Mouse (Mus musculus) neural tube, embryonic 14.5 days (tissue): ENCODE measurements around the gene Kif1bp. TPM values are rescaled to one million over a fixed set of nuclear protein-coding genes. Genes with fewer than 3 reads are reported as not detected.
A peak's percentile ranks its signal among the peaks of the same experiment; 100 is the strongest.

ENCODE experiments used
- ATAC-seq: fragments of 200-750 bp; cut with Nextera tagmentation; 2 replicates; pipeline ENCODE4 v1.8.0; 2017; ENCODE audit warnings: low read depth, mild to moderate bottlenecking, moderate TSS enrichment, moderate library complexity
- H3K27ac ChIP-seq: fragments of 300-500 bp; sonication (generic); 2 replicates; pipeline ENCODE4 v1.5.1; 2014; ENCODE audit warnings: low read depth, mild to moderate bottlenecking, control low read depth, low read length, moderate library complexity, mixed read lengths
- H3K27me3 ChIP-seq: fragments of 300-500 bp; sonication (generic); 2 replicates; pipeline ENCODE4 v1.6.1; 2014; ENCODE audit warnings: low read length; ENCODE audit not compliant: control insufficient read depth, insufficient read depth
- H3K36me3 ChIP-seq: fragments of 300-500 bp; sonication (generic); 2 replicates; pipeline ENCODE4 v1.6.1; 2014; ENCODE audit warnings: low read length, mixed read lengths; ENCODE audit not compliant: control insufficient read depth, insufficient read depth
- H3K4me1 ChIP-seq: fragments of 300-500 bp; sonication (generic); 2 replicates; pipeline ENCODE4 v1.6.1; 2014; ENCODE audit warnings: low read length; ENCODE audit not compliant: control insufficient read depth, insufficient read depth
- H3K4me2 ChIP-seq: fragments of 300-500 bp; sonication (generic); 2 replicates; pipeline ENCODE4 v1.6.1; 2014; ENCODE audit warnings: mild to moderate bottlenecking, low read depth, low read length, control low read depth
- H3K4me3 ChIP-seq: fragments of 300-500 bp; sonication (generic); 2 replicates; pipeline ENCODE4 v1.5.1; 2014; ENCODE audit warnings: low read depth, low read length, control low read depth, mixed read lengths
- H3K9ac ChIP-seq: fragments of 300-500 bp; sonication (generic); replicated peaks from 2 replicates; pipeline ENCODE4 v1.6.1; 2014; ENCODE audit warnings: low read depth, mild to moderate bottlenecking, control low read depth, low read length, mixed read lengths
- H3K9me3 ChIP-seq: fragments of 300-500 bp; sonication (generic); 2 replicates; pipeline ENCODE4 v1.6.1; 2016; ENCODE audit warnings: low read length; ENCODE audit not compliant: control insufficient read depth
- WGBS: fragments of 180-500 bp; shearing (Covaris S2); extraction: QIAGEN DNeasy Blood & Tissue Kit; methylation state at CpG from one replicate; pipeline ENCODE4 v1.1.7; 2014; 5-methylcytosine and 5-hydroxymethylcytosine counted together
- polyA plus RNA-seq: library from polyadenylated mRNA; unstranded; fragments of >200 nt; fragmentation: Nextera tagmentation; extraction: Ambion mirVana; gene quantifications from 2 replicates; pipeline ENCODE4 v1.2.1, GENCODE M21; 2014

Kif1bp gene
- polyA plus RNA-seq, 1 experiment from 2014 or later = 95.7 TPM

- Histone ChIP-seq H3K9ac (no peak overlapping the region), H3K9me3 (no peaks in the 10 kb centered on the region), H3K27ac (0 out of 2 replicates have a peak overlapping the region, but pooled peaks have one; percentile 23), H3K27me3 (no peaks in the 10 kb centered on the region), H3K4me3 (peak overlapping the region; percentile 13; the same call in 1 of the 2 replicates), H3K36me3 (no peaks in the 10 kb centered on the region), H3K4me1 (no peaks in the 10 kb centered on the region), H3K4me2 (peak overlapping the region; percentile 43)
- no peak for ATAC-seq
- 12% methylated on average over 11 of the region's 11 CpGs for WGBS
These were observed 69.8 kb downstream of the Kif1bp start for GRCm38 (mm10) chr10:62508459-62508858.

- H3K4me1 ChIP-seq = no peaks in the 10 kb centered on the region
- H3K4me3 ChIP-seq = peak overlapping the region; percentile 13; the same call in 1 of the 2 replicates
- H3K9ac ChIP-seq = no peak overlapping the region
- H3K9me3 ChIP-seq = no peaks in the 10 kb centered on the region
- no peak overlapping the region for H3K27ac ChIP-seq
- no peaks in the 10 kb centered on the region for H3K36me3 ChIP-seq
- ATAC-seq = no peak
- WGBS = 19% methylated on average over 18 of the region's 18 CpGs
- no peaks in the 10 kb centered on the region for H3K27me3 ChIP-seq
- peak overlapping the region; percentile 43; the same call in 1 of the 2 replicates for H3K4me2 ChIP-seq
These were observed 70.5 kb downstream of the Kif1bp start for GRCm38 (mm10) chr10:62507591-62508308.

GRCm38 (mm10) chr10:62507071-62507470 is 71.2 kb downstream of the Kif1bp start:
- Histone ChIP-seq H3K4me1 (no peaks in the 10 kb centered on the region), H3K9ac (no peak overlapping the region), H3K36me3 (no peaks in the 10 kb centered on the region), H3K9me3 (no peaks in the 10 kb centered on the region), H3K27me3 (no peaks in the 10 kb centered on the region), H3K27ac (no peak overlapping the region), H3K4me2 (no peak overlapping the region), H3K4me3 (no peak overlapping the region)
- ATAC-seq = no peak
- 89% methylated on average over 4 of the region's 4 CpGs for WGBS

DNA sequence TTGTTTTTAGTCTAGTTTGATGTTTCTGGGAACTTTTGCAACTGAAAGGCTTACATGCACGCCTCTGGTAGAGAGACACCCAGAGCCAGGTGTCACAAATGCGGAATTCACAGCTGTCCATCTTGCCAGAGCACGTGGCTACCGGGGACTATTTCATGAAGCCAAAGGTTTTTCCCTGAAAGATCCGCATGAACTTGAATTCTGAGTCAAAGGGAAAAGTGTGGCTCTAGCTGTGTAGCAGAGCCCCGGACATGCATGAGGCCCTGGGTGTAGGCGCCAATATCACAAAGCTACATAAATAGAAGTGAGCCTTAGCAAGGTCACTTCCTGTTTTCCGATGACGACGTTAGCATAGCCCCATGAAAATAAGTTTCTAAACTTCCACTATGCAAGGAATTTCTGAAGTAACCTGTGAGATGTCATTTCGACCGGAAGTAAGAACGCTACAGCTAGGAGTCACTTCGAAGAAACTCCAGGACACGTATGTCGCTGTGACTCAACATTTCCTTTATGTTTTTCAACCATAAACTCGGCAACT is 72.2 kb downstream of the Kif1bp start:
- Histone ChIP-seq H3K4me3 (no peak overlapping the region), H3K9ac (no peak overlapping the region), H3K9me3 (no peaks in the 10 kb centered on the region), H3K27ac (no peak overlapping the region), H3K4me1 (no peaks in the 10 kb centered on the region), H3K4me2 (no peak overlapping the region), H3K27me3 (no peaks in the 10 kb centered on the region), H3K36me3 (no peaks in the 10 kb centered on the region)
- no peak for ATAC-seq
- 87% methylated on average over 17 of the region's 17 CpGs for WGBS

DNA sequence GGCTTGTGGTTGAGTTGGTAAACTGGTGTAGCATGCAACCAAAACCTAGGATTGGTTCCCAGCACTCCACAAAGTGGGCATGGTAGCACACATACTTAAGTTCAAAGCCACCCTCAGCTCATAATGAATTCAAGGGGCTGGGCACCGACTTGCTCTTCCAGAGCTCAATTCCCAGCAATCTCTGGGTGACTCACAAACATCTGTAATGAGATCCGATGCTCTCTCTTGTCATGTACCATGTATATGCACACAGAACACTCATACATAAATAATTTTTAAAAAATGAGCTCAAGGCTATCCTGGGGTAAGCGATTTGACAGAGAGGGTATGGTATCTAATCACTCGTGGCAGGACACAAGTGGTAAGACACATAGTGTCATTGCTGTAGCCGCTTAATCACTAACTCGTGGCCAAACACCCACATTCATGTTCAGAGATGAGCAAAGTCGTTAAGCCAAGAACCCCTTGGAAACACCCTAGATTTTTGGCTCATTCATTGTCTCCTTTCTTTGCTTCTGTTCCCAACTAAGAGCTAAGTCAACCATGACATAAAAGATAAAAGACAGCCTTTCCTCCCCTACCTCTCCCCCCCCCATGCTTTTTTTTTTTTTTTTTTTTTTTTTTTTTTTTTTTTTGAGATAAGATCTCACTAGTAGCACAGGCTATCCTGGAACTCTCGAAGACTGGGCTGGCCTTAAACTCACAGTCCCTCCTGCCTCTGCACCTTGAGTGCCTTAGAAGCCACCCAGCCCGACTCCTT is 72.9 kb downstream of the Kif1bp start:
- H3K27me3 ChIP-seq = no peaks in the 10 kb centered on the region
- no peaks in the 10 kb centered on the region for H3K4me1 ChIP-seq
- WGBS = 85% methylated on average over 9 of the region's 9 CpGs
- H3K4me2 ChIP-seq = no peak overlapping the region
- no peak overlapping the region for H3K27ac ChIP-seq
- H3K4me3 ChIP-seq = no peak overlapping the region
- no peak for ATAC-seq
- H3K36me3 ChIP-seq = no peaks in the 10 kb centered on the region
- H3K9me3 ChIP-seq = no peaks in the 10 kb centered on the region
- no peak overlapping the region for H3K9ac ChIP-seq

- H3K4me1 ChIP-seq = no peaks in the 10 kb centered on the region
These were observed 74.2 kb downstream of the Kif1bp start for GRCm38 (mm10) chr10:62503836-62504628.

DNA sequence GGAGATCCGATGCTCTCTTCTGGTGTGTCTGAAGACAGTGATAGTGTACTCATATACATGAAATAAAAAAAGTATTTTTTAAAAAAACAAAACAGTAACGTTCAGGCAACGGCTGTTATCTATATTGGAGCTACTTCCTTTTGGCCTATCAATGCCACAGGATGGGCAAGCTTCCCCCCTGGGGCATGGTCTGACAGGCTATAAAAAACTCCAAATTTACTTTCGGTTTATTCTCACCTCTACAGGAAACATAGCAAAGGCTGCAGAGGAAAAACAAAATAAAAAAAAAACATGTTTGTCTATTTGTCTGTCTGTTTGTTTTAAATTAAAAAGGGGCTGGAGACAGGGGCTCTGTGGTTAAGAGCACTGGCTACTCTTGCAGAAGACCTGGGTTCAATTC is 74.9 kb downstream of the Kif1bp start:
- Histone ChIP-seq H3K4me1 (no peaks in the 10 kb centered on the region), H3K27ac (no peak overlapping the region), H3K36me3 (no peaks in the 10 kb centered on the region), H3K9me3 (no peaks in the 10 kb centered on the region), H3K9ac (no peak overlapping the region), H3K4me2 (no peak overlapping the region), H3K4me3 (no peak overlapping the region), H3K27me3 (no peaks in the 10 kb centered on the region)
- no peak for ATAC-seq
- 86% methylated on average over 4 of the region's 4 CpGs for whole genome bisulfite sequencing

More at GRCm38 (mm10) chr10:62503836-62504628, 74.2 kb downstream of the Kif1bp start:
- no peak overlapping the region for H3K9ac ChIP-seq
- no peak overlapping the region for H3K4me3 ChIP-seq
- no peak overlapping the region for H3K27ac ChIP-seq
- H3K27me3 ChIP-seq = no peaks in the 10 kb centered on the region
- no peak for ATAC-seq
- no peaks in the 10 kb centered on the region for H3K36me3 ChIP-seq
- H3K4me2 ChIP-seq = no peak overlapping the region
- WGBS = 64% methylated on average over 12 of the region's 12 CpGs
- H3K9me3 ChIP-seq = no peaks in the 10 kb centered on the region

DNA sequence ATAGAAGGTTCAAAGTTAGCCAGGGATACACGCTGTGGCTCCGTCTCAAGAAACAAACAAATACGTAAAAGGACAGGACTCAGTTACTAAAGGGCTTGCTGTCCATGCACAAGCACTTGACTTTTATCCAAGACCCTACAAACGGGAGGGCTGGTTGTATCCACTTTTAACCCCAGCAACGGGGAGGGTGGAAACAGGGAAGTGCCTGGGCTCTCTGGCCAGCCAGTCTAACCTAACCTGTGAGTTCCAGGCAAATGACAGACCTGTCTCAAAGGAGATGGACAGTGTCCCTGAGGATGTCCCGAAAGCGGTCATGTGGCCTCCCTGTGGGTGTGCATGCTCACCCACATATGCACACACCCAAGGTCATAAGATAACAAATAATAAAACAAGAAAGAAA is 76.3 kb downstream of the Kif1bp start:
- 83% methylated on average over 7 of the region's 7 CpGs for WGBS
- Histone ChIP-seq H3K27ac (no peak overlapping the region), H3K9me3 (no peaks in the 10 kb centered on the region), H3K4me1 (no peaks in the 10 kb centered on the region), H3K4me2 (no peak overlapping the region), H3K27me3 (no peaks in the 10 kb centered on the region), H3K9ac (no peak overlapping the region), H3K36me3 (no peaks in the 10 kb centered on the region), H3K4me3 (no peak overlapping the region)
- ATAC-seq = no peak
